Comparison of ENCODE assay signal across 22 mouse cellular contexts in genomic region chr6:35370356-35370755, GRCm38 (mm10). TPM values are rescaled to one million over a fixed set of nuclear protein-coding genes. Genes with fewer than 3 reads are reported as not detected.
"Had no signal": no experiment of that assay in that cellular context is flagged by ENCODE, and none has a peak within 500 bp of the region (broad histone marks: within the 10 kb centered on the region; RNA-seq: fewer than 3 reads in every experiment).

No protein-coding gene starts in this region.

- H3K4me3 ChIP-seq: liver, embryonic 15.5 days; lung, embryonic 15.5 days; megakaryocyte, embryonic 14.5 days; midbrain, embryonic 12.5 days; neural tube, embryonic 12.5 days had no signal

- H3K9ac ChIP-seq: liver, embryonic 15.5 days; liver, postnatal 0 days; lung, embryonic 15.5 days; midbrain, embryonic 12.5 days; neural tube, embryonic 12.5 days had no signal

- ATAC-seq: liver, postnatal 0 days; lung, postnatal 0 days had no signal

- H3K27me3 ChIP-seq: liver, embryonic 15.5 days; lung, embryonic 15.5 days; midbrain, embryonic 12.5 days; neural tube, embryonic 12.5 days had no signal

- H3K4me2 ChIP-seq: liver, embryonic 15.5 days; lung, embryonic 15.5 days; midbrain, embryonic 12.5 days; neural tube, embryonic 12.5 days had no signal

- H3K27ac ChIP-seq: liver, embryonic 15.5 days; lung, embryonic 15.5 days; macrophage; midbrain, embryonic 12.5 days; neural tube, embryonic 12.5 days had no signal

- H3K9me3 ChIP-seq: liver, embryonic 15.5 days; lung, embryonic 15.5 days; midbrain, embryonic 12.5 days; neural tube, embryonic 12.5 days had no signal

- H3K36me3 ChIP-seq: liver, embryonic 15.5 days; lung, embryonic 15.5 days; midbrain, embryonic 12.5 days; neural tube, embryonic 12.5 days had no signal

- H3K4me1 ChIP-seq: liver, embryonic 15.5 days; lung, embryonic 15.5 days; midbrain, embryonic 12.5 days; neural tube, embryonic 12.5 days had no signal

- DNase-seq: liver, postnatal 0 days; lung, adult 2 months; lung, postnatal 14 days; lung, postnatal 36 days; midbrain, embryonic 14.5 days; right cerebral cortex, postnatal 14 days; right cerebral cortex, postnatal 4 days; spleen, adult 18-20 months; thymus, adult 18-20 months; thymus, postnatal 14 days; thymus, postnatal 36 days had no signal

RNA-seq across cellular contexts. Expression of gene Fam180a, which starts 44.4 kb away (rescaled TPM):
- total RNA-seq: monocyte, adult 5-6 weeks; neutrophil, adult 5-6 weeks had no signal
- polyA plus RNA-seq: macrophage; neural tube, embryonic 12.5 days; neural tube, embryonic 14.5 days; thymus, postnatal 0 days had no signal
